Mouse (Mus musculus) urinary bladder, adult 2 months (tissue): ENCODE data around the gene Cog8. TPM values are rescaled to one million over a fixed set of nuclear protein-coding genes. Genes with fewer than 3 reads are reported as not detected.

Experiments used
- DNase-seq: peaks from one replicate; pipeline ENCODE4 v3.0.0; 2022; ENCODE audit warnings: low spot score
- polyA plus RNA-seq: library from polyadenylated mRNA; depleted of rRNA; stranded (reverse); fragments of >200 nt; gene quantifications from 2 replicates; pipeline ENCODE4 v1.2.3, GENCODE M21; 2012; rRNA removed

Cog8 gene
- 30.6 and 37.2 TPM in 2 replicates for polyA plus RNA-seq

GRCm38 (mm10) chr8:107056076-107056972, at the start of gene Cog8, which contains the start of gene Nip7:
Gene Cog8, minus strand, starts transcription at chr8:107056689.
Gene Nip7, plus strand, starts transcription at chr8:107056877.
- DNase-seq, result peak; percentile 79

GRCm38 (mm10) chr8:107104547-107104946, 48.1 kb upstream of the Cog8 start:
- DNase-seq, result peak; percentile 47

- DNase-seq, result no peak
Observed at GRCm38 (mm10) chr8:107100635-107101034, 44.1 kb upstream of the Cog8 start.

GRCm38 (mm10) chr8:107096366-107097036, 40.0 kb upstream of the Cog8 start, which contains the start of gene Terf2:
Gene Terf2, minus strand, starts transcription at chr8:107096547.
- peak; percentile 86 for DNase-seq

- no peak for DNase-seq
Observed at GRCm38 (mm10) chr8:107095717-107096365, 39.4 kb upstream of the Cog8 start.

- no peak for DNase-seq
Observed at GRCm38 (mm10) chr8:107090531-107090930, 34.0 kb upstream of the Cog8 start.

GRCm38 (mm10) chr8:107088526-107089063, 32.1 kb upstream of the Cog8 start:
- DNase-seq, result no peak

GRCm38 (mm10) chr8:107086018-107086417, 29.5 kb upstream of the Cog8 start:
- no peak for DNase-seq

- DNase-seq, result no peak
Observed at GRCm38 (mm10) chr8:107085358-107085757, 28.9 kb upstream of the Cog8 start.

- DNase-seq, result no peak
Observed at GRCm38 (mm10) chr8:107076239-107076888, 19.9 kb upstream of the Cog8 start.

GRCm38 (mm10) chr8:107074128-107074527, 17.6 kb upstream of the Cog8 start:
- DNase-seq, result no peak

GRCm38 (mm10) chr8:107073706-107074105, 17.2 kb upstream of the Cog8 start:
- no peak for DNase-seq

GRCm38 (mm10) chr8:107065511-107066496, 9.3 kb upstream of the Cog8 start, which contains the start of gene Tmed6:
Gene Tmed6, minus strand, starts transcription at chr8:107065644.
- no peak for DNase-seq

- DNase-seq, result no peak
Observed at GRCm38 (mm10) chr8:107062613-107063012, 6.1 kb upstream of the Cog8 start.

GRCm38 (mm10) chr8:107056973-107057369, 482 bp upstream of the Cog8 start:
- DNase-seq, result no peak

GRCm38 (mm10) chr8:107052046-107052445, 4.4 kb downstream of the Cog8 start:
- no peak for DNase-seq

GRCm38 (mm10) chr8:107049480-107049879, 7.0 kb downstream of the Cog8 start:
- no peak for DNase-seq

GRCm38 (mm10) chr8:107048061-107048941, 8.2 kb downstream of the Cog8 start, which contains the start of gene Pdf:
Gene Pdf, minus strand, starts transcription at chr8:107048614.
- peak; percentile 71 for DNase-seq

GRCm38 (mm10) chr8:107046976-107047375, 9.5 kb downstream of the Cog8 start:
- DNase-seq, result no peak
